Mouse (Mus musculus) lung, adult 18-20 months (tissue): ENCODE results near the gene D6Wsu163e.

ENCODE experiments used
- DNase-seq, 2 experiments: peaks; one replicate each; pipeline ENCODE4 v3.0.0; 2022; ENCODE audit warnings: mixed read lengths in 2 of 2

Gene D6Wsu163e

DNA sequence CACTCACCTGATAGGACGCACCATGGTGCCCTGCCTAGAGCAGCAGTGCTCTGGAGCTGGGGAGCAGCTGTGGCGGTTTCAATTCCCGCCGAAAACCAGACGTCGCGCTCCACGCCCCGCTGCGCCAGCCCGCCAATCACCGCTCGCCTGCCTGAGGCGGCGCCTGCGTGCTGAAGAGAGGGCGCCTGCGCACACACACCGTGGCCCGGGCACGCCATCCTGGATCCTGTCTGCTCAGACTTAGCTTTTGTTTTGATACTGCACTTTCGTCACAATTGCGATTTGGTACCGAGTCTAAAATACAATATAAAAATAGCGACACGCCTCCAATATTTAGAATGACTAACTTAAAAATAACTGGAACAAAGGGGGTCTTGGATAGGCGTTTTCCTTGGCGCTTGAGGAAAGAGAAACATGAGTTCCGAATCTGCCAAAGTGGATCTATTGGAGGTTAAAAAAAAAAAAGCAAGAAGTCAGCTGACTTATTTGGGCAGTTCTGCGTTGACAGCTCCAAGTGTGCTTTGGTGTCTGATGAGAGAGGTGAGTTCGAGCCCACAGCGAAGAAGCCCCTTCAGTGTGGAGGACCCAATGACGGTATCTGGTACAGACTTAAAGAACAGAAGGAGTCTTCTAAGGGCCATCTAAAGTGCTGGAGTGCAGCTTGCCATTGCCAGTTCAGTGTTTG lies at the start of gene D6Wsu163e, which contains the start of gene Rad51ap1:
D6Wsu163e (plus strand) TSS at position 476 of the 685 bp plus-strand sequence.
Rad51ap1 (minus strand) TSS at position 101 of the 685 bp plus-strand sequence.
- DNase-seq = peak; percentile 93 to 95

DNA sequence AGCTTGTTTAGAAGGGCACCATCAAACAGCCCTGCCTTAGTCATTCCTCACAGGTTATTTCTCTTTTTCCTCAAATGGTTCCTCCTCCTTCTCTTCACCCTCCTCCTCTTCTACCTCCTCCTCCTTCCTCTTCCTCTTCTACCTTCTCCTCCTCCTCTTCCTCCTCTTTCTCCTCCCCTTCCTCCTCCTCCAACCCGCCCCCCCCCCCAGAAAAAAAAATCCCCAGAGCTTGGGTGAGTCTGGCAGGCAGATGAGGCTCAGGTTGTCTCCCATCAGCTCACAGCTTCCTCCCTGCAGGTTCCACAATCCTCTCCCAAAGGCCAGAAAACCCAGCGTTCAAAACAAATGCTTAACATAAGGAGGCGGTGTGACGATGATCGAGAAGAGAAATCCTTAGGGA lies 32.4 kb upstream of the D6Wsu163e start:
- DNase-seq = no peak

DNA sequence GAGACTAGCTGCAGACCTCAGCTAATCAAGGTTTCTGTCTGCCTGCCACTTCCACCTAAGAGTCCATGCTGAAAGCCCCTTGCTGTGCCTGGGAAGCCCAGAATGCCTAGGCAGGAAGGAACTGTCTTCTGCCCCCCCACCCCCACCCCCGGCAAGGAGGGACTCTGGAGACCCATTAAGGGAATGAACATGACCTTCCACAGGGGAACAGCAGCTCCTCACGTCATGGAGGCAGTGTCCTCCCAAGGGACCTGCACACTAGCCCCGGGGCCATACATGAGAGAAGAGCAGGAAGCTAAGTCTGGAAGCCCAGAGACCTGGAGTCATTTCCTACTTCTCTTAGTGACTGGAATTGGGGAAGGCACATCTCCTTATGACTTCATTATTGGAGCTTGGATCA lies 31.9 kb upstream of the D6Wsu163e start:
- no peak for DNase-seq

DNA sequence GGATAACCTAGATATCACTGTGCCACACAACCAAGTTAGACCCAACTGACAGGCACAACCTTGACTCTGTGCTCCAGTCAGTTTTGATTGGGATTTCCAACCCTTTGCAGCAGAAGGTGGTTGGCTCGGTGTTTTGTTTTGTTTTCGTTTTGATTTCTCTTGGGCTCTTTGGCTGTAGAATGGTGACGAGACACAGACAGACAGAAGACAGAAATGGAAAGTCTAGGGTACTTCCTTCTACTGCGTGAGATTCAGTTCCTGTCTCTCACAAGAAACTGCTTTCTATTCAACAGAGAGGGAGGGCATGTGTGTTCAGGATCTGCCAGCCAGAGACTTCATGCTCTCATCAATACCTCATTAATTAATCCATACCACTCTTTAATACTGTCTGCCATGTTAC lies 29.0 kb upstream of the D6Wsu163e start:
- no peak for DNase-seq

DNA sequence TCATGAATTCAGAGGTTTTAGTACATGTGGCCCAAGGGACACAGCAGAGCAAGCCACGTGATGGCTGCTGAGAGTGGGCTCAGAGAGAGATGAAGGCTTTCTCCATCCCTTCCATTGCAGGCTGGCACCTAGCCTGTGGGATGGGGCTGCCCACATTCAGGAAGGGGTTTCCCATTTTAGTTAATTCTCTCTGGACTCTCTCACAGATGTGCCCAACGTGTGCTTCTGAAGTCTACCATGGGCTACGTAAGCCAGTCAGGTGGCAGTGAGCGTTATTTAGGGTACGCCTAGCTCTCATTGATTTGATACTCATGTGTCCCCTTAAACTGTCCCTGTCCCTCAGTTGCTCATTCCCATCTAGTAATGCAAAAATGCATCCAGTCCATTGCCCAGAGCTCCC lies 24.8 kb upstream of the D6Wsu163e start:
- no peak for DNase-seq

DNA sequence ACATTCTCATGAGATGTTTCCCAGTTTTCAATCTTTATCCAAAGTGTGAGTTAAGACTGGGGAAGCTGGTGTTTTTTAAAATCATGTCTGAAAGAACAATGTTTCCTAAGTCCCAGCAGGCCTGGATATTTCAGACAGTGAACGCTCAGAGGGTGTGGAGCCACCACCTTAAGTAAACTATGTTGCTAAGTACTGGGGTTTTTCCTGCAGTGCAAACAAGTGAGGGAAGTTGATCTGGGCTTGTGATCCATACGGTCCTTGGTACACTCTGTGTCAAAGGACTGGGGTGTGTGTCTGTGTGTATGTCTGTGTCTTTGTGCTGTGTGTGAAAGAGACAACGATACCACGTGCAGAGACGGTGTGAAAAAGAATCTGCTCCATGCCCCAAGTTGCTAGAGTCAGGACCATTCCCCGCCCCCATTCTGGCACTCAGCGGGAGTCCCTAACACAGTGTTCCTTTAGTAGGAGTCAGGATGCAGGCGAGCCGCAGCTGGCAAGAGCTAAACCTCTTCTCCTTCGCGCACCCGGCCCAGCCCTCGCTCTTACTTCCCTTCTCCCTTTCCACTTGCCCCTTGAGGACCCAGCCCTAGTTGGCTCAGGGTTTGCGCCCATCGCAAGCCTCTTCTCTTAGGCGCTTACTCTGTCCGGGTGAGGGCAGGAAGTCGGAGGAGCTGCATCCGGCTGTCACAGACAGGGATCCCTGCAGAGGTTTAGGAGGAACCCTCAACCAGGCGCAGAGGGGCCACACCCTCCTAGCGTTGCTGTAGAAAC lies 18.5 kb upstream of the D6Wsu163e start, which contains the start of gene Dyrk4:
Dyrk4 (minus strand) TSS at position 729 of the 771 bp plus-strand sequence.
- DNase-seq = peak; percentile 19 to 50

DNA sequence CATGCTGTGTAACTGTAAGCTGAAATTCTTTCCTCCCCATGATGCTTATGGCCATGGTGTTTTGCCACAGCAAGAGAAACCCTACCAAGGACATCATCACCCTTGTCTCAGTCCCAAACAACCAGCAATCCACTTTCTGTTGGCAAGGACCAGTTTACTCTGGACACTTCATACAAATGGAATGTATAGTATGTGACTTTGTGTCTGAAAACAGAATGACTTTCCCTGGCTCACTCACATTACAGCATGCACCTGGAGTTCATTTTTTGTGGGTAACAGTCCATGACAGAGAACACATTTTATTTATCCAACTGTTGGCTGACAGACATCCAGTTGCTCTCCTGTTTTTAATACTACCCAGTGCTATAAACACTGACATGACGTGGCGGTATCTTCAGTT lies 6.9 kb upstream of the D6Wsu163e start:
- no peak for DNase-seq

DNA sequence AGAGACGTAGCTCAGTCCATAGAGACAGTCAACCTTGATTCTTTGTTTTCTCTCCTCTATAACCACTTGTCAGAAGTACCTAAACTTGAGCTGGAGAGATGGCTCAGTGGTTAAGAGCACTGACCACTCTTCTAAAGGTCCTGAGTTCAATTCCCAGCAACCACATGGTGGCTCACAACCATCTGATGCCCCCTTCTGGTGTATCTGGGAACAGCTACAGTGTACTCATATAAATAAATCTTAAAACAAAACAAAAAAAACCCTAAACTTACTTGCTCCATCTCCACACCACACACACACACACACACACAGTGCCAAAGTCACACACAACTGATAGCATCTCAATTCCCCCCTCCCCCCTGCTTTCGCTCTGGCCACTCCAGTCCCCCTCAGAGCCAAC lies 1.7 kb upstream of the D6Wsu163e start:
- DNase-seq = no peak

DNA sequence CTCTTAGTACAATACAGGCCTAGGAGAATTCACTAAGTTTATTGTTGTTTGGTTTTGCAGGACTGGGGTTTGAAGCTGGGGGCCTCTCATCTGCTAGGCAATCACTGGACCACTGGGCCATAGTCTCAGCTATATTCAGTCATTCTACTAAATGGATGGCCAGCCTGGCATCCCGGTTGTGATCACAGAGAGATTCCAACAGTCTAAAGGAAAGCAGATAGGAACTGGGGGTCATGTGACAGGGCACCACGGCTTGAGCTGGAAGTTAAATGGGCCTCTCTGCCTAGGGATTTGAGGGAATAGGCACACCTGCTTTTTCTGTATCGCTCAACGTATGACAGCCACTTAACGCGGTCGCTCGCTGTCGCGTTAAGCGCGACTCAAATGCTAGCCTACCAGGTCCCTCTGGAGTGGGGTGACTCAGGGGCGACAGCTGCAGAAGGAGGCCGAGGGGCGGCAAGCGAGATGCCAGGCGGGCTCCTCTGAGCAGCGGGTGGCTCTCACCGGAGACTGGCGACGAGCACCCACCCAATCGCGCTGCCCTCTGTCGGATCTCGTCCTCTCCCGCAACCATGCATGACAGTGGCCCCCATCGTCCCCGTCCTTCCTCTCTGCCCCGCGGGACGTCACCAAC lies 792 bp upstream of the D6Wsu163e start:
- DNase-seq = no peak

DNA sequence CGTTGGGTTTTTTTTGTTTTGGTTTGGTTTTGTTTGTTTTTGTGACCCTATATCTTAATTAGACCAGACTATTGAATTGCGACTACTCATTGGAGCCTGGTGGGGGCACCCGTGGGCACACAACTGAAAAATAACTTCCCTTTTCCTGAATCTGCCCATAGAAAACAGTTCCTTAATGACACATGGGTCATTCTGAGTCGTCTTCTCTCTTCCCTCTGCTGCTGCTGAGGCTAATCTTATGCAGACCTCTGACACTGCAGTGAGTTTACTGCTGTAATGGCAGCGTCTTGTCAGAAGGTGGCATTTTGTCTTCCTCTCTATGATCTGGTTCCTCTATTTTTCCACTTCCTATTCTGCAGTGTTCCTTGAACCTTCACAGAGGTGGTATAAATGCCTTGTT lies 689 bp downstream of the D6Wsu163e start:
- no peak for DNase-seq

DNA sequence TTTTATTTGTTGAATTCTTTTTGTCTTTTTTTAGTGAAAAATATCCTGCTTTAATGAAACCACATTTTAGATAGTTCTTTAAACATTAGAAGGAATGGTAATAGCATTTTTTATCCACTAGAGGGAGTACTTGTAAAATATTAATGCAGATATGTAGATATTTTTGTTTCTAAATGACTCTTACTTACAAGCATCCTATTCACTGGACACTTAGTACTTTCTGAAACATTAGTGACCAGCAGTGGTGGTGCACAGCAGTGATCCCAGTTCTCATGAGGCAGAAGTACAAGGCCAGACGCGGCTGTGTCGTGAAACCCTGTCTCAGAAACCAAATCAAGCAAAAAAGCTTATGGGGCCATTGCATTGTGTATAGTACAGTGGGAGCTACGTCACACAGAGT lies 8.6 kb downstream of the D6Wsu163e start:
- DNase-seq = no peak

DNA sequence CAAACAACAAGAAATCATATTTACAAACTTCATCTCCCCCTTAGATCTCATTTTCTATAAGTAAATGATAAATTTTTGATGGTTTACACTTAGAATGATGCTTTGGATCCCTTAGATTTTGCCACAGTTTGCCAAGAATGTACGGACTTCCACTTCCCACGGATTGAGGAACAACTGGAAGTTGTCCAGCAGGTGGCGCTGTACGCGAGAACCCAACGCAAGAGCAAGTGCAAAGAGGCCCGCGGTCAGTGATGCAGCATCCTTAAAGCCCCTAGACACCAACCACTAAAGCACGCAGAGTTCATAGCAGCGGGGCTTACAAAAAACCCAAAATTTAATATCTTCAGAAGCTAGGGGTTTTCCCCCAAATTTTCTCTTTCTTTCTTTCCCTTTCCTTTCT lies 16.0 kb downstream of the D6Wsu163e start:
- peak; percentile 54 to 60 for DNase-seq

DNA sequence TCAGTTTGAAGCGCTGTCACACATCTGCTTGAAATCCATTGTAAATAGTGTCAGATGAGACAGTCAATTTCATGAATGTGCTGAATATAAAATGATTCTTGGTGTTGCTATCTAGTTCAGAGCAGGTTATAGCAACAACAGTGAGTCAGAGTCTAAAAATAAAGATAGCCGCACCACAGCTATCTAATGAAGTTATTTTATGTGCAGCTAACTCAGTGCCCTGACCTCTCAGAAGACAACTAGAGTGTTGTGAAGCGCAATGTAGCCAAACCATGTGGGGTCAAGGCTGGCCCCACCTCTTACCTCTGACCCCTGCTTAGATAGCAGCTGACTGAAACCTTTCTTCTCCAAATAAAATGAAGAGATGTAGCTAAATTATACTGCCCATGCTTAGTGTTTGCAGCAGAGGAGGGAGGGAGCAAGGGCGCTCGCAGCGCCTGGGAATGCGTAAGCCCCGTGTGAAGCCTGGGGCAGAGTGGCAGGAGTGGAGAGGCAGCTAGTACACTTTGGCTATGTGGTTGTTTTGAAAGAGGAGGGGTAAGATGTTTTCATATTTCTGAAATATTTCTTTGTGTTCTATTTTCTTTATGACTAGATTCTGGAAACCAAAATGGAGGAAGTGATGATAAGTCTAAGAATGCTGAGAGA lies 21.7 kb downstream of the D6Wsu163e start:
- no peak for DNase-seq

DNA sequence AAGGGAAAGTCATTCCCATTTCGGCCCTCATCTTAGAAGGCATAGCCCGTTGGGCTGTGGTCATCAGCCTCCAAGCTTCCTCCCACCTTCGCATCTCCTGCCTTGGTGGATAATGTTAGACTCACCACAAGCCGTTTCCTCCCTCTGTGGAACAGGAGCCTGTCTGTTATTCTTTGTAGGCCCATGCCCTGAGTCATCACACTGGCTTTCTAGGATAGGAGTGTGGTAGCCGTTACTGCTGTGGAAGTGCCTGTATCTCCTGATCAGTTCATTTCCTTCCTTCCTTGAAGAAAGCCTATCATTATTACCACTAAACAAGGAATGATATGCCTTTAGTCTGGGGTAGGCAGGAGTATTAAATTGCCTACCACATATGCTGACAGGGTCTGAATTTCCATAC lies 22.9 kb downstream of the D6Wsu163e start:
- DNase-seq = no peak

DNA sequence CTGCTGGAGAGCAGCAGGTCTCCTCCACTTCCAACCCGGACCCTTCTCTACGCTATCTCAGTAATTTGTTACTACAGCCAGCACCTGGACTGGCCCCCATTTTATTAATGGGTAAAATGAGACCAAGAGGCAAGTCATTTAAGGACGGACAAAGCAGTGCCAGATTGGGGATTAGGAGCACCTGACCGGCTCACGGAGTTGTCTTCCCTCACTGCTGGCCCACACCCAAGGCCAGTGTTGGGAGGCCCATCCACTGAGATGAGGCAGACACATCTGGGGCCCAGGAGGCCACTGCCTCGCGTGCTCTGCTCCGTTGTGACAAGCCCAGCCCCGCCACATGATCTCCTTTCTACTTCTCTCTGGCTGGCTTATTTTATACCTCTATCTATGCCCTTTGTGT lies 23.7 kb downstream of the D6Wsu163e start:
- no peak for DNase-seq

DNA sequence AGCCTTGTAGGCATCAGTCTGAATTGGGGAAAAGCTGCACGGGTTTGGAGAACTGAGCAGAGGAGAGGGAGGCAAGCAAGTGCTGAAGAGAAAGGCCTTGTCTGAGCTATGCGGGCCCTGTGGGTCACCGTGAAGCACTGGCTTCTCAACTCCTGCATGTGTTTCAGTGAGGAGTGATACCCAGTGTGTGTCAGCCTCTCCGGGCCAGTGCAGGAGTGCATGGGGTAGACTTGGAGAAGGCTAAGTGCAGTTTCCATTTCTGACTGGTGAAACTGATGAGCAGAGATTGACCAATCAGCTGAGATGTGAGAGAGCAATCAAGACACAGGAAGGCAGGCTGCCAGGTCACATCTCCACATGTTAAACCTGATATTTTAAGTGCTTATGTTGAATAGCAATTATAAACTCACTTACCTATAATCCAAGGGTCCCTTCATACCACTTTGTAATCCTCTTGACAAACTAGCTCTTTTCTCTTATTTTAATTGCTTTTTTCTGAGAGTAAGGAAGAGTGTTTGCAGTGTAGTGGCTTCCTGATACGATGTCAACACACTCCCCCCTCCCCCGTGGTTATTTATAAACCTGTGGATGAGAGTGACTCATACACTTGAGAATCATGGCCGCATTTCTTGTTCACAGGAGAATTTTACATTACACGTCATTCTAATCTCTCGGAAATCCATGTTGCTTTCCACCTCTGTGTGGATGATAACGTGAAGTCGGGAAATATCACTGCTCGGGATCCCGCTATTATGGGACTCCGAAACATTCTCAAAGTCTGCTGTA lies 26.7 kb downstream of the D6Wsu163e start:
- no peak for DNase-seq

DNA sequence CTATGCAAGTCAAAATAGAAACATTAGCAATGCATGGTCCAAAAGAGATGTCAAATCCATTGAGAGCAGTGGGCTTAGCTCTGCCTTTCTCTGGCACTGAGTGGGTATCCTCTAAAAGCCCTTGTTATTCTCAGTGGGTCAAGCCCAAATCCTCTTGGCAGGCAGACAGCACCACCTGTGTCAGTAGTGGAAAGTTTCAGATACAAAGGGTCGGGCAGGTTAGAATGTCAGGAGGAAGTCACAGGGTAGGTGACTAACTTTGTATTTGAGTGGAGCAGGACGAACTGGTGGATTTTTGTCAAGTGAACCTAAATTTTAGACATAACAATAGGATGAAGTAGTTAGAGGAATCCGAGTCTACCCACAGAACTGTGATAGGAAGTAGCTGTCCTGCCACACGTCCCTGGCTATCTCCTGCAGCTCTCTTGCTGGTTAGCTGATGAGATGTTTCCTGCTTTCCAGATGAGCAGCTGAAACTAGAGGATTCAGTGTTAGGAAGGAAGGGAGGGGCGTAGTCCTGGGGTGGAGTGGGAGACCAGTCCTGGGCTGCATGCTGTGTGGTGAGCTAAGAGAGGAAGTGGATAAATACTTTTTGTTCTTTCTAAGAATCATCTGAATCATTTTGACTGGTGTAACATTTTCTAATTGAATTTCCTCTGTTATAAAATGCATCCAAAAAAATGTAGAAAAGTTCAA lies 41.9 kb downstream of the D6Wsu163e start:
- DNase-seq = peak in 1 of 2 experiments; percentile 4

DNA sequence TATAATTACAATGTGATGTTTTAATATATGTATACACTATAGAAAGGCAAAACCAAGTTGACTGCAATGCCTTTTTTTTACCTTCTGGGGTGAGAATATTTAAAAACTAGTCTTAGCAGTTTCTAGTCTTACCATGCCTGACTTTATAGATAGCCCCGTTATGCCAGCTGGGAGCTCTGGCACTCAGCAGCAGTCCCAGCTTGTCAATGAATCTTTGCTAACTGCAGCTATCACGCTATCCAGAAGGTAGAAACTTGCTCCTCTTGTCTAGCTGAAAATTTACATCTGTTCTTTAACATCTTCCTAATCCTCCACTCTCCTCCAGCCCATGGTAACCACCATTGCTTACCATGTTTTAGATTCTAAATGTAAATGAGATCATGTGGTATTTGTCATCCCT lies 53.9 kb downstream of the D6Wsu163e start:
- DNase-seq = no peak

DNA sequence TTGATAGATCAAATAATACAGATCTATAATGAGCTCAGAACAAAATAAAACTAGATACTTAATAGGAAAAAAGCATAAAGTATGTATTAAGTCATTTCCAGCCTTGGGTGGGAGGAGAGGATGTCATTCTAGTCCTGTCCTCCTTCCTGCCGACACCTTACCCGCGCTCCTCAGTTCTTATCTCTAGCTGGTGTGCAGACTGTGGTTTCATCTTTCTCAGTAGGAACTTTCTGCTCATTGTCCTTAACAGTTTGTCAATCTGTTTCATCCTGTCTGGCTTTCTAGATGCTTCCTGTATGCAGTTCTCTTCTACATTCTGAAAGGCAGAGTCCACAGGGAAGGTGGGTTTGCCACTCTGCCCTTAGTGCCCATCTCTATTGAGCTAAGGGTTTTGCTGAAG lies 55.7 kb downstream of the D6Wsu163e start:
- no peak for DNase-seq

DNA sequence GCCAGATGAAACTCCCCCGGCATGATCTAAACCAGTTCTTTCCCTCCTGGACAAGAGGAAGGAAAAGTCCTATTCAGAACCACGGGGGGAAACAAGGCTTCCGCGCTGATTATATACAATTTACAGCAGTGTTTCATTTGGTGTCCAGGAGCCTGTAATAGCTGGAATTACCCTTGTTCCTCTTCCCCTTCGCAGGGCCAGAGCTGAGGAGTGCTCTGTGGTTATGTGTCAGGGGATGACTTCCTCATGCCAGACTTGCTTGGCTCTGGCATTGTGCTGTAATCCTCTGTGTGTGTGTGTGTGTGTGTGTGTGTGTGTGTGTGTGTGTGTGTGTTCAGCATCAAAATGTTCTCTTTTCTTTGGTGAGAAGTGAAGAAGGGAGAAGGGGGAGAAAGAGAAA lies 56.6 kb downstream of the D6Wsu163e start:
- peak; percentile 14 to 16 for DNase-seq

DNA sequence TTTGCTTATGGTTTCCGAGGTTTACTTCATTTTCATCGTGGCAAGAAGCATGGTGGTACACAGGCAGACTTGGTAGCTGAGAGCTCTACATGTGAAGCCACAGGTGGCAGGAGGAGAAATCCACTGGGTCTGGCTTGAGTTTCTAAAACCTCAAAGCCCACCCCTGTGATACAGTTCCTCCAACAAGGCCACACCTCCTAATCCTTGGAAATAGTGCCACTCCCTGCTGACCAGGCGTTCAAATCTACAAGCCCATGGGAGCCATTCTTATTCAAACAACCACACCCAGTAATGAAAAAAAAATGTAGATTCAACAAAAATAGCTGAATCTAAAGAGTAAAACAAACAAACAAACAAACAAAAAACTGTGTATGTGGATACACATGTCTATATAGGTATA lies 65.9 kb downstream of the D6Wsu163e start:
- DNase-seq = no peak

DNA sequence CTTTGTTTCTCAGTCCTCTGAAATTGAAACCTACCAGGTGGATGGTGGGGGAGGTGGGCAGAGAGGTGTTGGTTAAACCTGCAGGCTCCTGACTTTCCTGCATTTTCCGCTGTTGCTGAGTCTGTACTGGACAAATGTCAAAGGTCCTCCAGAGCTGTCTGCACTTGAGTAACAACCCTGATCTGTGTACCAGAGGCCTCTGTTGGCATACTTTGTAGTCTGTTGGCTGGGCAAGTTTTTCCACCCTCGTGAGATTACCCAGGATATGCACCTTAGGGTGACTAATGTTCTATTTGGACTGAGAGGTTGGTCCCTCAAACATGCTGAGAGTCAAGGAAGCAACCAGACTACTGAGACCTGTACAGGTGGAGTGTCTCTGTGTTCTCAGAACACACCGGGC lies 66.8 kb downstream of the D6Wsu163e start:
- DNase-seq = no peak
